Mouse (Mus musculus) forebrain, postnatal 0 days (tissue): ENCODE data around the gene Pycr1. TPM values are rescaled to one million over a fixed set of nuclear protein-coding genes. Genes with fewer than 3 reads are reported as not detected.
A peak's percentile ranks its signal among the peaks of the same experiment; 100 is the strongest.

Source experiments
- ATAC-seq: fragments of 200-750 bp; cut with Nextera tagmentation; 2 replicates; pipeline ENCODE4 v1.8.0; 2017; ENCODE audit warnings: mild to moderate bottlenecking, moderate library complexity
- DNase-seq: peaks from one replicate; pipeline ENCODE4 v3.0.0-alpha.2; 2015
- H3K27ac ChIP-seq: fragments of 300-500 bp; sonication (generic); 2 replicates; pipeline ENCODE4 v1.5.1; 2014; ENCODE audit warnings: low read depth, mild to moderate bottlenecking, antibody characterized with exemption, low read length, moderate library complexity, mixed read lengths
- H3K27me3 ChIP-seq: fragments of 300-500 bp; sonication (generic); 2 replicates; pipeline ENCODE4 v1.6.1; 2014; ENCODE audit warnings: mild to moderate bottlenecking, low read length, mixed read lengths; ENCODE audit not compliant: insufficient read depth
- H3K36me3 ChIP-seq: fragments of 300-500 bp; sonication (generic); 2 replicates; pipeline ENCODE4 v1.6.1; 2014; ENCODE audit warnings: mild to moderate bottlenecking, moderate library complexity; ENCODE audit not compliant: insufficient read depth
- H3K4me1 ChIP-seq: fragments of 300-500 bp; sonication (generic); 2 replicates; pipeline ENCODE4 v1.6.1; 2014; ENCODE audit warnings: antibody characterized with exemption; ENCODE audit not compliant: insufficient read depth
- H3K4me2 ChIP-seq: fragments of 300-500 bp; sonication (generic); 2 replicates; pipeline ENCODE4 v1.6.1; 2014; ENCODE audit warnings: low read depth, mild to moderate bottlenecking, moderate library complexity
- H3K4me3 ChIP-seq: fragments of 300-500 bp; sonication (generic); 2 replicates; pipeline ENCODE4 v1.5.1; 2014; ENCODE audit warnings: low read depth, low read length, mixed read lengths
- H3K9ac ChIP-seq: fragments of 300-500 bp; sonication (generic); 2 replicates; pipeline ENCODE4 v1.6.1; 2014; ENCODE audit warnings: mild to moderate bottlenecking
- H3K9me3 ChIP-seq: fragments of 300-500 bp; sonication (generic); 2 replicates; pipeline ENCODE4 v1.6.1; 2016; ENCODE audit warnings: low read length
- CTCF ChIP-seq: sonication (generic); IDR thresholded peaks from 2 replicates; pipeline ENCODE4 v1.5.1; 2016; ENCODE audit warnings: antibody characterized with exemption, control low read depth, low read depth
- WGBS: fragments of 180-500 bp; shearing (Covaris S2); extraction: QIAGEN DNeasy Blood & Tissue Kit; methylation state at CpG from one replicate; pipeline ENCODE4 v1.1.7; 2014; 5-methylcytosine and 5-hydroxymethylcytosine counted together
- polyA plus RNA-seq: library from polyadenylated mRNA; unstranded; fragments of >200 nt; fragmentation: Nextera tagmentation; extraction: Ambion mirVana; gene quantifications from 2 replicates; pipeline ENCODE4 v1.2.1, GENCODE M21; 2015
- total RNA-seq: library from RNA; depleted of rRNA; stranded (reverse); fragments of >200 nt; gene quantifications from 2 replicates; pipeline ENCODE4 v1.2.3, GENCODE M21; 2014; rRNA removed

Pycr1 gene
- total RNA-seq (8.7 and 13.8 TPM in 2 replicates), polyA plus RNA-seq (19.5 and 23.0 TPM in 2 replicates)

DNA sequence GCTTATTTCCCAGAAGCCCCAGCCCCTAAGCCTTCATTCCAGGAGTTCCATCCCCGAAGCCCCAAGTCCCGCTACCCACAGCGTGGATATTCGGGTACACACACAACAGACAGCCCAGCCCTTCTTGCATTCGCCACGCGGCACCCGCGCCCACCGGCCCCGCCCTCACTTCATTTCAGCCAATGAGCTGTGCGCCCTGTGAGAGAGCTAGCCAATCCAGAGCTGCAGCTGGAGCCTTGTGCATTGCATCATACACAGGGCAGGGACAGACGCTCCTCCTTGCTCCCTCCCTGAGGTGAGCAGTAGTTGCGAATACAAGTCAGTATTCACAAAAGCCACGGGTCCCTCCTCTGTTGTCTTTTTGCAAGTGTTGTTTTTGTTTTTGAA is at the start of gene Pycr1:
Gene Pycr1, minus strand, starts transcription at position 169 of the 387 bp plus-strand sequence.
- ATAC-seq (peak; percentile 100), DNase-seq (peak; percentile 95)
- H3K27me3 ChIP-seq: no peaks in the 10 kb centered on the region
- H3K4me1 ChIP-seq: peaks cover 12% of the 10 kb centered on the region; the same call in 1 of the 2 replicates
- H3K4me2 ChIP-seq: peak within 1 kb of the TSS; percentile 68
- WGBS: under 1% methylated on average over 15 of the region's 15 CpGs
- no peak for TF ChIP-seq CTCF
- no peaks in the 10 kb centered on the region for H3K9me3 ChIP-seq
- peak within 1 kb of the TSS; percentile 60 for H3K9ac ChIP-seq
- peak within 1 kb of the TSS; percentile 43 for H3K4me3 ChIP-seq
- no peaks in the 10 kb centered on the region for H3K36me3 ChIP-seq
- H3K27ac ChIP-seq: no peak within 1 kb of the TSS; the same call in 1 of the 2 replicates

DNA sequence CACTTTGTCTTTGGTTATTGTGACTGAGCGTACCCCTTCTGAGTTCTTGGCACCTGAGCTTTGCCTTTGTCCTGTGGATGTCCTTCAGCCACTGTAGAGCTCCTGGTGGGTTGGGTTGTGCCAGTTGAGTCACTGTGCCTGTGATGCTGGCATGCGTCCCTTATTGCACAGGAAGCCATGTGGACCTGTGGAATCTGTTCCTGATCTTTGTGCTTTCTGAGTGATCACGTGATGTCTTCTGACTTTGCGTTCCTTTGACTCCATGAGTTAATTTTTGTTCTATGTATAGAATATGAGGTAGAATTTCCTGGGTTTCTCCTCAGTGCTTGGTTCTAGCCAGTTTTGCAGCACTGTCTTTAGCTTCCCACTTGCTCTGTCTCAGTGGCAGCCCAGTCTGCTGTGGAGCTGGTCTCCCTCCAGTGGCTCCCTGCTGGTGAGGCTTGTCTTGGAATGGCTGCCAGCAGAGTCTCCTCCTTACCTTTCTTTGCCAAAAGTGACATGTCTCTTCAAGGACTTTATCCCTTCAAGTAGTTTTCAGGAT is 49.0 kb upstream of the Pycr1 start:
- Histone ChIP-seq H3K4me1 (no peaks in the 10 kb centered on the region), H3K36me3 (peaks cover 28% of the 10 kb centered on the region), H3K4me3 (no peak overlapping the region), H3K27ac (no peak overlapping the region), H3K9me3 (no peaks in the 10 kb centered on the region), H3K9ac (no peak overlapping the region), H3K4me2 (no peak overlapping the region), H3K27me3 (no peaks in the 10 kb centered on the region)
- ATAC-seq: no peak
- TF ChIP-seq CTCF: no peak
- WGBS: 85% methylated on average over 4 of the region's 4 CpGs
- no peak for DNase-seq

DNA sequence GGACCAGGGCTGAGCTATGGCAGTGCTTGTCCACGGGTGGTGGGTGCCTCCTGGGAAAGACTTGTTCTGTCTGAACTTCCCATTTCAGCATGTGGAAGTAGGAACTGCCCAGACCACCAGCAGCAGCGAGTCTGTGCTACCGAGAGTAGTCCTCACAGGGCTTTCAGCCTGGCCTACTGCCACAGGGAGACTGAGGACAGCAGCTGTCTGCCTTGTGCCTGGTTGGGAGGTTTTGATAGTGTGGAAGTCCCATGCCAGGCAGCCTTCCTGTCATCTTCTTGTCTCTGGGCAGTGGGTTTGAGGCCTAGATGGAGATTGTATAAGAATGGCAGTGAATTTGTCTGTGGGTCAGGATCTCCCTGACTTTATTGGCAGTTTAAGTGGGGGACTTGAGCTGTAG is 45.8 kb upstream of the Pycr1 start:
- no peak for DNase-seq
- no peak overlapping the region for H3K27ac ChIP-seq
- WGBS: 85% methylated on average over 3 of the region's 3 CpGs
- H3K27me3 ChIP-seq: no peaks in the 10 kb centered on the region
- no peaks in the 10 kb centered on the region for H3K9me3 ChIP-seq
- TF ChIP-seq CTCF: no peak
- H3K4me3 ChIP-seq: no peak overlapping the region
- H3K36me3 ChIP-seq: peaks cover 47% of the 10 kb centered on the region
- ATAC-seq: no peak
- H3K4me1 ChIP-seq: no peaks in the 10 kb centered on the region
- no peak overlapping the region for H3K4me2 ChIP-seq
- H3K9ac ChIP-seq: no peak overlapping the region

DNA sequence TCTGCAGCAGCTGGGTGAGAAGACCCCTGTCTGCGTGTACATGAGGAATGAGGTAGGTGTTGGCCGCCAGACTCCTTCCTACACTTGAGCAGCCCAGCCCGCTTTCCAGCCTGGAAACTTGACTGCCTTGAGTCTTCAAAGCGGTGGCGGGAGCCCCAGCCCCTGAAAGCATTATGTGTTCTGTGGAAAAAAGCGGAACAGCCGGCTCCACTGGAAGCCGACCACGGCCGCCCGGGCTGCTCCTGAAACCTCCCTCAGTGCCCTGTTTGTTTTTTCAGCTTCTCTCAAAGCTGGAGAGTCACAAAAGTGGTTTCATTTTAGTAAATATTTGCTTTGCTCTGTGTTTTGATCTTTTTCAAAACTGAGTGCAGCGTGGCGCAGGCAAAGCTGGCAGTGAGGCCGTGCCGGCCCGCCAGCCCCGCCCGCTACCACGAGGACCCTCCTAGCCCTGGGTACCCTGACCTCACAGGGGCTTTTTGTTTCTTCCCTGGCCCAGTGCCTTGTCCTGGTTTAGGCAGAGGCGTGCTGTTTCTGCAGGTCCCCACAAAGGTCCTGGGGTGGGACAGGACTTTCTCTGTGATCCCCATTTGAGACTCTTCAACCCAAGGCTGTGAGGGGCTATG is 43.2 kb upstream of the Pycr1 start:
- no peaks in the 10 kb centered on the region for H3K9me3 ChIP-seq
- no peak overlapping the region for H3K27ac ChIP-seq
- no peak for TF ChIP-seq CTCF
- H3K36me3 ChIP-seq: peaks cover 58% of the 10 kb centered on the region
- no peak overlapping the region for H3K9ac ChIP-seq
- H3K4me2 ChIP-seq: no peak overlapping the region
- WGBS: 79% methylated on average over 20 of the region's 20 CpGs
- H3K27me3 ChIP-seq: no peaks in the 10 kb centered on the region
- DNase-seq (no peak), ATAC-seq (no peak)
- H3K4me3 ChIP-seq: no peak overlapping the region
- no peaks in the 10 kb centered on the region for H3K4me1 ChIP-seq

DNA sequence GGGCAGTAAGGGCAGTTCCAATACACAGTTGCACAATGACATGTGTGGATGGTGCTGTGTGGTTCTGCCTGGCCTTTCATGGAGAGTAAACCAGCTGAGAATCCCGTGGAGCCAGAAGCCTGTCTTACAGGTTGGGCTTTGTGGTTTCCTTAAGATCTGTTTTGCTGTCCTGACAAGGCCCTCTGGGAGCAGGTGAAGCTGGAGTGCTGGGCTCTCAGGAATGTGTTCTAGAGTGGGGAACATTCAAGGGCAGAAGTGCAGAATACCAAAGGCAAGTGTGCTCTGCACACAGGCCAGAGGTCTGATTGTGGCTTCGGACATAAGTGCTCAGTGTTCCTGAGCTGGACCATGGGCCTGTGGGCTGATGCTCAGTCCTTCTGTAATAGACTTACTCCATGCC is 41.1 kb upstream of the Pycr1 start:
- H3K9ac ChIP-seq: no peak overlapping the region
- H3K9me3 ChIP-seq: no peaks in the 10 kb centered on the region
- ATAC-seq (no peak), DNase-seq (no peak)
- peaks cover 64% of the 10 kb centered on the region for H3K36me3 ChIP-seq
- H3K4me3 ChIP-seq: no peak overlapping the region
- H3K4me1 ChIP-seq: no peaks in the 10 kb centered on the region
- 90% methylated on average over 2 of the region's 2 CpGs for WGBS
- H3K27ac ChIP-seq: no peak overlapping the region
- no peak for TF ChIP-seq CTCF
- H3K4me2 ChIP-seq: no peak overlapping the region
- no peaks in the 10 kb centered on the region for H3K27me3 ChIP-seq

DNA sequence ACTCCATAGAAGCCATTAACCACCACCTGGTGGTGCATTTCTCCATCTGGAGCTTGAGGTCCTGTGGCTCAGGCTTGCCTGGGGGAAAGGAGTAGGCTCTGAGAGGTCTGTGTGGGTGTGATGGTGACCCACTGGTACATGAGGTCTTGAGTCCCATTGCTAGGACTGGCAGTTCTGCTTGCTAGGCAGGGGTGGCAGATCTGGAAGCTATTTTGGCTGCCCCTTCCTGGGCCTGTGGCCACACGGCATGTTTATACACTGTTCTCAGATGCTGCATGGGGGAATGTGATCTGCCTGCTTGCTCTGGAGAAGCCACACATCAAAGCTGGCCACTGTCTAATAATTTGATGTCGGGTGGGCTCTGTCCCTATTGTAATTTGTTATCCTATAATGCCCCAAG is 40.5 kb upstream of the Pycr1 start:
- H3K36me3 ChIP-seq: peaks cover 64% of the 10 kb centered on the region

DNA sequence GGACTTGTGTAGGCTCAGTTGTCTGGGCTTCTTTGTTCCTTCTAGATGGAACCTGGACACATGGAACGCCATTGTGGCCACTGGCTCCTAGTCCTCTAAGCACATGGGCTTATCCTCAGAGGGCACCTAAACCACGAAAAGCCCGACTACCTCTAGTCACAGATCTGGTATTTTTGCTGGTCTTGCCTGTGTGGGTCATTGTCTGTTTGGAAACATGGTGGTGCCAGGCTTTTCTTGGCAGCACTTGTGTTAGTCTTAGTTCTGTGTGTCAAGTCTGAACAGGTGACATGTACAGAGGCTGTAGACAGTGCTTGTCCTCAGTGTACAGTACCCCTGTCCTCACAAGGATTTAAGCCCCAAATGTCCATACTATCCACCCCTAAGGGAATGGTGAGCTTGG is 40.0 kb upstream of the Pycr1 start:
- H3K4me1 ChIP-seq: no peaks in the 10 kb centered on the region
- 89% methylated on average over 3 of the region's 3 CpGs for WGBS
- TF ChIP-seq CTCF: no peak

More for the DNA sequence above, 40.5 kb upstream of the Pycr1 start:
- no peaks in the 10 kb centered on the region for H3K4me1 ChIP-seq
- H3K4me3 ChIP-seq: no peak overlapping the region
- WGBS: 88% methylated on average over 2 of the region's 2 CpGs
- no peaks in the 10 kb centered on the region for H3K27me3 ChIP-seq
- TF ChIP-seq CTCF: no peak
- H3K27ac ChIP-seq: no peak overlapping the region
- no peak overlapping the region for H3K4me2 ChIP-seq
- DNase-seq (no peak), ATAC-seq (no peak)
- H3K9me3 ChIP-seq: no peaks in the 10 kb centered on the region
- no peak overlapping the region for H3K9ac ChIP-seq

More for the DNA sequence above, 40.0 kb upstream of the Pycr1 start:
- Histone ChIP-seq H3K9ac (no peak overlapping the region), H3K9me3 (no peaks in the 10 kb centered on the region), H3K4me2 (no peak overlapping the region), H3K27me3 (no peaks in the 10 kb centered on the region), H3K27ac (no peak overlapping the region), H3K36me3 (peaks cover 66% of the 10 kb centered on the region), H3K4me3 (no peak overlapping the region)
- DNase-seq (no peak), ATAC-seq (no peak)
